Mouse (Mus musculus) skeletal muscle tissue, adult 2 months (tissue): ENCODE data around the gene Stom.
A peak's percentile ranks its signal among the peaks of the same experiment; 100 is the strongest.

Experiments
- DNase-seq: peaks from one replicate; pipeline ENCODE4 v3.0.0-alpha.2; 2012; ENCODE audit warnings: low read depth, low spot score

The Stom gene

GRCm38 (mm10) chr2:35320399-35320798 is 16.4 kb downstream of the Stom start:
- DNase-seq: no peak

- no peak for DNase-seq
These were observed 18.4 kb downstream of the Stom start for GRCm38 (mm10) chr2:35318405-35318804.

DNA sequence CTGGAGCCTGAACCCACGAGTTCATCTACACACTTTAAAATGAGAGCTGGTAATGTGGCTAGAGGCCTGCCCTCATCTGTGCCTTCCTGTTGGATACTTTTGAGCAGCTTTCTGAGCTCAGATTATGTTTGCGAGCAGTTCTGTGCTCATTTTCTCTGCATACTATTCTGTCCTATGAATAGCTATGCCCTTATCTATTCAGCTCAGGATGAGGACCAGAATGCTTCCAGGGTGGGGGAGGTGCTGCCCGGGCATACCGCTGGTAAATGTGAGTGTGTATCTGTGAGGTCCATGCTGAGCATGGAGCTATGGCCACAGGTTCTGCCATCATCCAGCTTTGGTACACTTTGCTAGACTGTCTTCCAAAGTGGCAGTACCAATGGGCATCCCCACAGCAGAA is 19.2 kb downstream of the Stom start:
- DNase-seq: no peak

DNA sequence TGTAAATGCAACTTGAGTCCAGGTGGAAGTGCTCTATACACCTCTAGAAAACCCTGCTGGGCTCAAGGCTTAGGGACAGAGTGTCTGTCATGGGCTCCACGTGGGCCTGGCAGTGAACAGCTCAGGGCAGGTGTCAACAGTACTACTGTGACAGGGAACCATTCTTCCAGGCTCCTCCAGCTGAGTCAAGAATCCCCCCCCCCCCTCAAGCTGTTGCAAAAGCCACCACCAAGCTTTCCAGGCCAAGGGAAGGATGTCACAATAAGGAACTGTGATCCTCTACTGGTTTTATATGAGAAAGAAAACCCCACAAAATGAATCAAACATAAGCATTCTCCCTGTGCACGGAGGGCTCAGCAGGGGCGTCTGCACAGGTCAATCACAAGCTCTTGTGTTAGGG is 22.5 kb downstream of the Stom start:
- no peak for DNase-seq

- no peak for DNase-seq
These were observed 26.8 kb downstream of the Stom start for GRCm38 (mm10) chr2:35309906-35310493.

- no peak for DNase-seq
These were observed 28.6 kb downstream of the Stom start for GRCm38 (mm10) chr2:35308166-35308565.

- DNase-seq: no peak
These were observed 34.5 kb downstream of the Stom start for GRCm38 (mm10) chr2:35302049-35302885.

- no peak for DNase-seq
These were observed 37.3 kb downstream of the Stom start for GRCm38 (mm10) chr2:35299437-35299836.

DNA sequence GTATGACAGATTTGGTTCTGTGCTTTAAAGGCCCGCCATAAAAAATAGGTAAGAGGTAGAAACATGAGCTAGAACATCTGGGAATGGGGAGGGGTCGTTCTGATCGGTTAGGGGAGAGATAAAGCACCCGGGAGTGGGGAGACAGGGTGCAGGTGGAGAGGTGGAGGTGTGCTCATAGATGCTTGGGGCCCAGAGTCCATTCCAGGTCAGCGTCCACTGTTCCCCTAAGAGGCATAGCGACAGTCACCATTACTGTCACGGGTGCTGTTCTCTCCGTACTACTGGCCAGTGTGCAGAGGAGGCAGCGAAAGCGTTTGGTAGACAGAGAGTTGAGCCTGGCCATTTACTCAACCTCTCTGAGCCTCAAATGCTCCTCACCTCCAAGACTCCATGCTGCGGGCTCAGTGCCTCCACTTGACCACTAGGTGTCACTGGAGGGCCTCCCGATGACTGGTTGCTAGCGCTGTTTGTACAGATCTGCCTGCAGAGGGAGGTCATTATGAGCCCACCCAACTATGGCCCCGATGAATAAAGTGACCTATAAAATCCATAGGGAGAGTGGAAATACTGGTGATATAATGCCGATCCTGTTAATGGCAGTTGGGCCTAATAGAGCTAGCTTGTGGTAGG is 39.0 kb downstream of the Stom start:
- DNase-seq: peak; percentile 69

DNA sequence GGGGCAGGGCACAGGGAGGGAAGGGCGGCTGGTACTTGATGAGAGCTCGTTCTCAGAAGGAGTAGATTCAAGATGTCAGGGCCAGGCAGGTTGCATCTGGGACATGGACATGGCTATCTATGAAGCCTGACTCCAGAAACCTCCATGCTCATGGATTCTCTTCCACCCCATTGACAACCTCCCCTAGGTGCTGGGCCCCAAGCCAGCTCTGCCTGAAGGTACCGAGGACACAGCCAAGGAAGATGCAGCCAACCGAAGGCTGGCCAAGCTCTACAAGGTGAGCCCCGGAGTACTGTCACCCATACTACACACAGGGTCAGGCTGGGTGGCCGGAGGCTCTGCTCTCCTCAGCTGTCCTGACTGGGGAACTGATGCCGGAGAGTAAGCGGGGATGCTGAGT is 43.5 kb downstream of the Stom start:
- DNase-seq: no peak

DNA sequence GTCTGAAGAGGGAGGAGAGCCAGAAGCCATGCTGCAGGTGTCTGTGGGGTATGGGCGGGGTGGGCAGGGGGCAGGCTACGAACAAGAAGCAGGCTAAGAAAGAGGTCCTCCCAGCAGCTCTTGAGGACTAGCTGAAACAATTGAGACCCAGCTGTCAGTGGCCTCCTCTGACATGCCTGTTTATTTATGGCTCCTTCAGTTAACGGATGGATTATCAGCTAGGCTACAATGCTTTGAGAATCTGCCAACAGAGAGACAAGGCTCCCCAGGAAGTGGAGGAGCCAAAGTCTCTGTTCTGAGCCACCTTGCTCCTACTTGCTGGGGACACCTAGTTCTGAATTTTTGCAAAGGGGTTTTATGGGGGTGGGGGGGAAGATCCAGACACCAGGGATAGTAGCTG is 44.1 kb downstream of the Stom start:
- no peak for DNase-seq

DNA sequence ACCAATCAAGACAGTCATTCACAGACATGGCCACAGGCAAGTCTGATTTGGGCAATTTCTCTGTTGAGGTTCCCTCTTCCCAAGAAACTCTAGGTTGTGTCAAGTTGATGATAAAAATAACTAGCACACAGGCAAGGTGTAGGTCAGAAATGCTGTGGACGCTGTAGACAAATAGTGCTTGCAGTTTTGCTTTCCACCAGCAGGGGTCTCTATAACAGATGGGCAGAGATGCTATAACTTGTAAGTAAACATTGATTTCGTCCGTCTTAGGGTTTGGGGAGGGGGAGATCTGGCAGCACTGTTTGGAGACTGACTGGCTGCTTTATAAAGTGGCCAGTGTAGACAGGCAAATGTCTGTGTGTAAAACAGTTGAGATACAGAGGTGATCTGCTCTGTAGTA is 44.9 kb downstream of the Stom start:
- no peak for DNase-seq

GRCm38 (mm10) chr2:35288758-35289635 is 47.8 kb downstream of the Stom start:
- DNase-seq: peak; percentile 47

GRCm38 (mm10) chr2:35287017-35287620 is 49.7 kb downstream of the Stom start:
- DNase-seq: no peak

DNA sequence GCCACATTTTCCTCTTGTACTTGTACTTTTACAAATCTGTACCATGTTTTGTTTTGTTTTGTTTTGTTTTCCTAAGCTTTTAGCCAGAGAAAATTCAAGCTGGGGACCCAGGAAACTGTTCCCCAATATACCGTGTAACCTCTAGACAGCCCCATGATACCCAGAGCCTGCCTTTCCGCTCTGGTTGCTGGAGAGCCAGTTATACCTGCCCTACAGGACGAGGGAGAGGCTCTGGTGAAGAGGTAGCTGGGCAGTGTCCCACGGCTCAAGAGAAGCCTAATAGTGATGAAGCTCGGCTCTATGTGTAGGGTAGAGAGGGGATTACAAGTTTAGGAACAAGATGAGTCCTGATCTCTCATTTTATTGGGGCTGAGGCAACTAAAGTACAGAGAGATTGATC is 51.6 kb downstream of the Stom start:
- no peak for DNase-seq

DNA sequence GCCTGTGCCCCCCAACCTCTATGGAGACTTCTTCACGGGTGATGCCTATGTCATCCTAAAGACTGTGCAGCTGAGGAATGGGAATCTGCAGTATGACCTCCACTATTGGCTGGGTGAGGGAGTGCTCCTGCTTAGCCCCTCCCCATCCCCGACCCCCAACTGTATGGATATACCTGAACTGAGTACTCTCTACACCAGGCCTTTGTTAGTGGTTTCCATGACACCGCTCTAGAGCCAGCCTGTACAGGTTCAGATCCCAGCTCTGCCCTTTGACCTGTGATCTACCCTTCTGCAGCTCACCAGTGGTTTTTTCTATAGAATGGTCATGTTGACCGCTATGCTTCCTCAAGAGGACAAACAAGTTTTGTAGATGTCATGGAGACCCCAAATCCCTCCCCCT is 52.8 kb downstream of the Stom start:
- no peak for DNase-seq

DNA sequence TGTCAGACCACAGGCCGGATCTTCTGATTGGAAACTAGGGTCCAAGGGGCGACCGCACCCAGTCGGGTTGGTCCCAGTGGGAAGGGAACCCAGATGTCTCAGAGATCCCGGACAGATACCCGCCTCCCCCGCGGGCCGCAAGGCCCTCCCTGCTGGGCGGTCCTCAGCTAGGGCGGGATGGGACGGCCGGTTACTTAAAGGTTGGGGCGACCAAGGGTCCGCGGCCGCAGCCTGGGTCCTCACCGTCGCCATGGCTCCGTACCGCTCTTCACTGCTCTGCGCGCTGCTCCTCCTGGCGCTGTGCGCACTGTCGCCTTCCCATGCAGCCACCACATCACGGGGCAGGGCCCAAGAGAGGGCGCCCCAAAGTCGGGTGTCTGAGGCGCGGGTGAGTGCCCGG is 54.6 kb downstream of the Stom start:
- peak; percentile 86 for DNase-seq

- no peak for DNase-seq
These were observed 56.8 kb downstream of the Stom start for GRCm38 (mm10) chr2:35280001-35280400.

GRCm38 (mm10) chr2:35278371-35279210 is 58.2 kb downstream of the Stom start:
- peak; percentile 79 for DNase-seq

DNA sequence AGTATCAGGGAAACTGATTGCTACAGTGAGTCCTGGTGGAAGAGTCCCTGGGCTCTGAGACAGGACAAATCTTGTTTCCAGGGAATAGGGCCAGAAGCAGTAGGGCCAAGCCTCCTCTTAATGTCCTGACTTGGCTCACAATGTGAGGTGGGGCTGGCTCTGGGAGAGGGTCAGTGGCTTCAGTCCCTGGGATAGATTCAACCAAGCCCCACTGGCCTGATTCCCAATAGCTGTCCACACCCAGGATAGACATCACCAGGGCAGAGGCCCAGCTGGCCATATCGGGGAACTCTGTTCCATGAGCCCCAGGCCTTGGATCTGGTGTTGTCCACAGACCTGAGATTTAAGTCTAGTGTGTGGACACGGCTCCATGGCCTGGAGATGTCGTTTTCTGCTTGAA is 59.1 kb downstream of the Stom start:
- peak; percentile 97 for DNase-seq

DNA sequence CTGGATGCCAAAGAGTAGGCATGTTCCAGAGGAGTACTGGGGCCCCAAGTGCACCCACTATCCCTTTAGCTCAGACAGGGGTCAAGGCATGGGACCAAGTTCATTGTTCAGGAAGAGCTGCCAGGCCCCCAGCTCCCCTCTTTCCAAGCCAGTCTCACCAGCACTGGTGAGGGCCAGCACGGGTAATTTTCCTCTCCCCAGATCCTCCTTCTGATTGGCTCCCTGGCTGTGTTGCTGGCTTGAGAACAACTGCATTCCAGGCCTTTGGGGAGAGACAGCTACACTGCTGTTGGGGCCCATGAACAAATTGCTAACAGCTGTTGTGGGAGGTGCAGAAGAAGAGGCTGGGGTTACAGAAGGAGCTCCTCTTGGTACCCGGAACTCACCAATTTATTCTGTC is 63.2 kb downstream of the Stom start:
- peak; percentile 92 for DNase-seq
